Mouse (Mus musculus) bone marrow macrophage, adult 2 months (primary cell): ENCODE data around the gene Zfp93. TPM values are rescaled to one million over a fixed set of nuclear protein-coding genes. Genes with fewer than 3 reads are reported as not detected.
"Not testable (repeated sequence)": the region's sequence is repeated elsewhere in the genome, so short reads cannot be mapped to it uniquely, and the experiment has no call there.

Experiments
- H3K27ac ChIP-seq: 2 replicates; pipeline ENCODE4 v1.5.1; 2012; ENCODE audit warnings: low read depth, low read length; ENCODE audit not compliant: insufficient read depth
- H3K4me1 ChIP-seq: 2 replicates; pipeline ENCODE4 v1.6.1; 2012; ENCODE audit warnings: low read length; ENCODE audit not compliant: control insufficient read depth, insufficient read depth
- H3K4me3 ChIP-seq: 2 replicates; pipeline ENCODE4 v1.5.1; 2012; ENCODE audit warnings: mild to moderate bottlenecking, low read length, moderate library complexity; ENCODE audit not compliant: insufficient read depth
- CTCF ChIP-seq: IDR thresholded peaks from 2 replicates; pipeline ENCODE4 v1.5.1; 2012; ENCODE audit warnings: low read depth, mild to moderate bottlenecking, low read length, moderate library complexity
- POLR2A ChIP-seq: IDR thresholded peaks from 2 replicates; pipeline ENCODE4 v1.6.1; 2012; ENCODE audit warnings: mild to moderate bottlenecking, low read depth, low read length, borderline replicate concordance
- polyA plus RNA-seq: library from polyadenylated mRNA; stranded (reverse); fragments of >200 nt; gene quantifications from 2 replicates; pipeline ENCODE4 v1.2.4, GENCODE M21; 2012; ENCODE audit not compliant: missing spikeins, insufficient read depth, insufficient read length

The Zfp93 gene
- polyA plus RNA-seq, 1 experiment = 1.2 TPM

DNA sequence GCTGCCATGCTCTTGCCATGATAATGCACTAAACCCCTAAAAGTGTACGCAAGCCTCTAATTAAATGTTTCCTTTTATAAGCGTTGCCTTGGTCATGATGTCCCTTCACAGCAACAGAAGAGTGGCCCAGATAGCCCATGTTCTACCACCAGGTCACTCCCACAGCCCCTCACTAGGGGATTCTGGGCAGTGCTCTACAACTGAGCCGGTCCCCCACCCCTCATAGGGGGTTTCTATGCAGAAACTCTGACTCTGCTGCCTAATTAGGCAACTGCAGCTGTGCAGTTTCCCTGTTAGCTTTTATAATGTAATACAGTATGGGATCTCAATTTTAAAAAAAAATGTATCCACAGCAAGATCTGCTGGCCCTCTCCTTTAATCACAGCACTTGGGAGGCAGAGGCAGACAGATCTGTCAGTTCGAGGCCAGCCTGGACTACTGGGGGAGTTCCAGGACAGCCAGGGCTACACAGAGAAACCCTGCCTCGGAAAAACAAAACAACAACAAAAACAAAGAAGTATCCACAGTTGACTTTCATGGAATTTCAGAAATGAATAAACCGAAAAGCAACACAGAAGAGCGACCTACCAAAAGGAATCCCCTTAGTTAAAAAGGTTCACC is 443 bp upstream of the Zfp93 start:
- peak overlapping the region; percentile 93 for H3K4me3 ChIP-seq
- no peak overlapping the region for H3K27ac ChIP-seq
- H3K4me1 ChIP-seq = peaks cover 7% of the 10 kb centered on the region

GRCm38 (mm10) chr7:24271191-24271590 is 971 bp downstream of the Zfp93 start:
- Histone ChIP-seq H3K27ac (no peak overlapping the region), H3K4me1 (peaks cover 7% of the 10 kb centered on the region), H3K4me3 (no peak overlapping the region)
- TF ChIP-seq CTCF = no peak
- TF ChIP-seq POLR2A = no peak

More for the DNA sequence above, 443 bp upstream of the Zfp93 start:
- no peak for TF ChIP-seq CTCF
- TF ChIP-seq POLR2A = no peak

DNA sequence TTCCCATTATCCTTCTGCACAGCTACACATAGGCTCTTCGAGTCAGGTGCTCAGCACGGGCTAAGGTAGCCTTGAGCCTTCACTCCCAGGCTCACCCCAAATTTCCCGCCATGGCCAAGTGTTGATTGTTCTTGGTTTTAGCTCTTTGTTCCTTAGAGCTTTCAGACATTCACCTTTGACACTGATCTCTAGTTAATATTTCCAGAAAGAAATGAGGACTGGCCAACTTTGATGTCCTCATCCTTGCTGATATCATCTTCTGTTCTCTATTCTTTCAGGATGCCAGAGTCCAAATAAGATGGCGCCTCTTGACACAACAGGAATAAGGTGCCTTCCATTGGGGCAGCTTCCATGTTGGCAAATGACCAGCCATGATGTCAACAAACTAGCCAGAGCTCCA is 4.2 kb downstream of the Zfp93 start:
- no peak for TF ChIP-seq POLR2A
- TF ChIP-seq CTCF = no peak
- Histone ChIP-seq H3K27ac (no peak overlapping the region), H3K4me3 (no peak overlapping the region), H3K4me1 (peaks cover 7% of the 10 kb centered on the region)

- not testable (repeated sequence) for H3K27ac ChIP-seq, H3K4me3 ChIP-seq
Measured at GRCm38 (mm10) chr7:24278771-24279170, 8.6 kb downstream of the Zfp93 start.

GRCm38 (mm10) chr7:24280031-24280857 is 10.0 kb downstream of the Zfp93 start:
- H3K4me3 ChIP-seq = no peak overlapping the region
- no peak overlapping the region for H3K27ac ChIP-seq
- no peaks in the 10 kb centered on the region for H3K4me1 ChIP-seq
- TF ChIP-seq CTCF = no peak
- TF ChIP-seq POLR2A = no peak

More at GRCm38 (mm10) chr7:24278771-24279170, 8.6 kb downstream of the Zfp93 start:
- not testable (repeated sequence) for H3K4me1 ChIP-seq

GRCm38 (mm10) chr7:24280858-24281145 is 10.6 kb downstream of the Zfp93 start:
- TF ChIP-seq CTCF (no peak), POLR2A (no peak)
- H3K27ac ChIP-seq = no peak overlapping the region
- no peaks in the 10 kb centered on the region for H3K4me1 ChIP-seq
- H3K4me3 ChIP-seq = no peak overlapping the region

GRCm38 (mm10) chr7:24286090-24286489 is 15.9 kb downstream of the Zfp93 start:
- Histone ChIP-seq H3K27ac (no peak overlapping the region), H3K4me1 (no peaks in the 10 kb centered on the region), H3K4me3 (no peak overlapping the region)
- no peak for TF ChIP-seq POLR2A
- peak; percentile 33; the same call in 1 of the 2 replicates for TF ChIP-seq CTCF

- Histone ChIP-seq H3K4me3 (no peak overlapping the region), H3K4me1 (no peaks in the 10 kb centered on the region), H3K27ac (no peak overlapping the region)
- TF ChIP-seq POLR2A (no peak), CTCF (no peak)
Measured at GRCm38 (mm10) chr7:24286916-24287315, 16.7 kb downstream of the Zfp93 start.

DNA sequence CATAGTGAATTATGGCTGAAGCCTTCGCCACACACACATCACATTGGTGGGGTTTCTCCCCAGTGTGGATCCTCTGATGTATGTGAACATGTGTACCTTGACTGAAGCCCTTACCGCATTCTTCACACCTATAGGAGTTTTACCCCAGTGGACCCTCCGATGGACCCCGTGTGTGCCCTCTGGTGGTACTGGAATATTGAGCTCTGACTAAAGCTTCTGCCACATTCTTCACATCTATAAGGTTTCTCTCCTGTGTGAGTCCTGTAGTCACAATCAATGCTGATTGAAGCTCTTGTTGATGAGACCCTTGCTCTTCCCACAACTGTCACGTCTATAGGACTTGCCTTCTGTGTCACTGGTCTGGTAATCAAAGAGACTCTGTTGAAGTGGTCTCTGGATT is 17.4 kb downstream of the Zfp93 start:
- TF ChIP-seq POLR2A = no peak
- no peak for TF ChIP-seq CTCF
- Histone ChIP-seq H3K4me1 (no peaks in the 10 kb centered on the region), H3K27ac (no peak overlapping the region), H3K4me3 (no peak overlapping the region)

DNA sequence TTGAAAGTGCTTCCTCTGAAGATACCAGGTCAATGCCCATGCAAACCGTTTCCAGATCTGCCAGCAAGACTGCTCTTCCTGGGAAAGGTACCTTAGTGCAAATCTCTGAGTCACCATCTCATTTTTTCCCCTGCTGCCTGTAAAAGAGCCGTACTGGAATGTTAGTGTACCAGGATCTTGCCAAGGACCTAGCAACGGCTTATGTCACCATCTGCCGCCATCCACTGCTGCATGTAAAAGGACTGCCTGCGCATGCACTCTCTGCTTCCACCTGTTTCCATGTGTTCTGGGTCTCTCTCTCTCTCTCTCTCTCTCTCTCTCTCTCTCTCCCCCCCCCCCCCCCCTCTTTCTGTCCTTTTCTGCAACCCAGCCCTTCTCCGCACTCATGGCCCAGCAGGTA is 18.3 kb downstream of the Zfp93 start:
- Histone ChIP-seq H3K4me1 (no peaks in the 10 kb centered on the region), H3K27ac (no peak overlapping the region), H3K4me3 (no peak overlapping the region)
- TF ChIP-seq CTCF (no peak), POLR2A (no peak)
